Mouse (Mus musculus) megakaryocyte, embryonic 14.5 days (primary cell): ENCODE results near the gene Gbgt1.

Source experiments
- FLI1 ChIP-seq: IDR thresholded peaks from 2 replicates; pipeline ENCODE4 v1.6.1; 2012; ENCODE audit warnings: low read length, inconsistent platforms, mixed read lengths
- GATA1 ChIP-seq: IDR thresholded peaks from 3 replicates; pipeline ENCODE4 v1.6.1; 2012; ENCODE audit warnings: mixed read lengths, low read length, inconsistent platforms, borderline replicate concordance

DNA sequence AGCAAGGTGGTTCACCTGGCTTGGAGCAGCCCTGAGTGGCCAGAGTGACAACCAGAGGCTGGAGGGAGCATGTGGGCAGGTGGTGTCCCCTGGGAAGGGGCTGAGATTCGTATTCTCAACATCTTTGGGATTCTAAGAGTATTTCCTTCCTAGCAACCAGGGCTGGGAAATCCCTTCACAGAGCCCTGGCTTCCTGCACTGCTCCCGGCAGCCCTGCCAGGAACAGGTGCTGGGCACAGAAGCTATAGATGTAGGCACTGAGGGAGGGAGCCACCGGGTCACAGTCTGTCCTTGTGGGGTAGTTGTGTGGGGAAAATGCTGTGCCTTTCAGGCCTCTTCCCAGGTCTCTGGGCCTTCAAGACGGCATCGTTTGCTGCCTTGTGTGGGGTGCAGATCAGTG, 23.9 kb downstream of the Gbgt1 start:
- TF ChIP-seq GATA1 (no peak), FLI1 (no peak)
